Mouse (Mus musculus): ENCODE results near the gene St6galnac3.

St6galnac3 gene

DNA sequence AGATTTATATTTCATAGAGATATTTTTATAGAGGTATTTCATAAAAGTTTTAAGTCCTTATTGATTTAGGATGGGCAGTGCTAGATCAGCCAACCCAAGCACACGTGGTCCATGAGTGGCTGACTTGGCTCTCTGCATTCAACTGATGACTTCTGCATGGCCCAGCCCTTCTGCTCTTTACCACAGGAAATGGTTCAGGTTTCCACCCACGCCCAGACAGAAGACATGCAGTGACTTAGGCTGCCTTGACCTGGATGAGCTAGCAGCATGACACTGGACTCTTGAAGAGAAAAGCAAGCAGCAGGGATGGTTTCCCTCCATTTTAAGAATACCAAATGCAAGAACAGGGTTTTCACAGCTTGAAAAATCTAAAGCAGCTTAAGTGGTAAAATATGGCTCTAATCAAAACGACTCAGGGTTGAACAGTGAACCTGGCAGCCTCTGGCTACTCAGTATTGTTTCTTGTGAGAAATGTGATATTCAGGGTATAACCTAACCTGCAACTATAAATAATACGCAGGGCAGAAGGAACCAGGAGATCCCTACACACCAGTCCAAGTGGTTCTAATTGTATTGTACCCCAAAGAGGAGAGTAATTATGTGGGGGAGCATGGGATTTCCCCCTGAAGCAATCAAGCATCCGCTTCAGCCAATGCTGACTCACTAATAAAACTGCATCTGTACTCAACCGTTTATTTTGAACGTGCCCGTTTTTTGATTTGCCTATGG lies 448.7 kb downstream of the St6galnac3 start:
- no peak for DNase-seq

DNA sequence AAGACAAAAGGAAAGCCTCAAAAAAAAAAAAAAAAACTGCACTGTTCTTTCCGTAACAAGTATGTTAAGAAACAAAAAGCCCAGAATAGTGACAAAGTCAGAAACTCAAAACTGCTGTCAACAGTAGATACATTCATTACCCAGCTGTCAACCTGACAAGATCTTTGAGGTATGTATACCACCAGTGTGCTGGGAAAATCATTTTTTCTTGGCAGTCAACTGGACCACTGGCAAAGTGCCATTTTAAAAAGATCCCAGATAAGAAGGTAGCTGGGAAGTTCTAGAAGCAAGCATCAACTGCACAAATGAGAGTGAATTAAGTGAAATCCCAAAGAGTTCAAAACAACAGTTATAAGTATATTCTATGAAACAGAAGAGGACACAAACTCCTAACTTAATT lies 452.7 kb downstream of the St6galnac3 start:
- no peak for DNase-seq

DNA sequence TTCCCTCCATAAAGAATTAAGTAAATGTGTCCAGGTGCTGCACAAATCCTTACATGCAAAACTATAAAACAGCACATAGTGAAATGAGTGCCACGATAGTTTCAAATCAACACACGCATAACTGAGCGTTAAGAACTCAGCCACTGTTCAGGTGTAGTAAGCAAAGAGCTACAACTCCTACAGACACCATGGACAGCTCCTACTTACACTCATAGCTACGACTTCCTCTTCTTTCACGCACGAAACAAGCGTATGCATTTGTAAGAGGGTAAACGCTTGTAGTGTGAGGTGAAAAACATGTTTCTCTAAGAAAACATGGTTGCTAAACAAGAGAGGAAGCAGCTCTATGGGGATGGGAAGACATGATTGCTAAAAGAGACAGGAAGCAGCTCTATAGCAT lies 457.6 kb downstream of the St6galnac3 start:
- DNase-seq = no peak

DNA sequence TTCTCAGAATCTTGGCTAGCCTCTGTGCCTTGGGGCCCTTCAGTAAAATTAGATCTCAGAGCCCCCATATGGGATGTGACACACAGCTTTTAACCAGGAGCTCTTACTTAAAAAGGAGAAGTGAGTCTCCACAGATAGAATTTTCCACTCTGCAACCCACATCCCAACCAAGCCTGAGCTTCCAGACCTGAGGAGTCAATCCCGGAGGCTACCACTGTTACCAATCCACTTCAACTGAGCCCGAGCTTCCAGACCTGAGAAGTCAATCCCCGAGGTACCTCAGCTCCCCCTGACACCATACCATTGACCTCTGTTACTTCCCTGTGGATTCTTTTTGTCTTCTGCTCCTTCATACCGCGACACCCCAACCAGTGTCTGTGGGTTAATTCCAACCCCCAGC lies 463.0 kb downstream of the St6galnac3 start:
- DNase-seq = no peak

DNA sequence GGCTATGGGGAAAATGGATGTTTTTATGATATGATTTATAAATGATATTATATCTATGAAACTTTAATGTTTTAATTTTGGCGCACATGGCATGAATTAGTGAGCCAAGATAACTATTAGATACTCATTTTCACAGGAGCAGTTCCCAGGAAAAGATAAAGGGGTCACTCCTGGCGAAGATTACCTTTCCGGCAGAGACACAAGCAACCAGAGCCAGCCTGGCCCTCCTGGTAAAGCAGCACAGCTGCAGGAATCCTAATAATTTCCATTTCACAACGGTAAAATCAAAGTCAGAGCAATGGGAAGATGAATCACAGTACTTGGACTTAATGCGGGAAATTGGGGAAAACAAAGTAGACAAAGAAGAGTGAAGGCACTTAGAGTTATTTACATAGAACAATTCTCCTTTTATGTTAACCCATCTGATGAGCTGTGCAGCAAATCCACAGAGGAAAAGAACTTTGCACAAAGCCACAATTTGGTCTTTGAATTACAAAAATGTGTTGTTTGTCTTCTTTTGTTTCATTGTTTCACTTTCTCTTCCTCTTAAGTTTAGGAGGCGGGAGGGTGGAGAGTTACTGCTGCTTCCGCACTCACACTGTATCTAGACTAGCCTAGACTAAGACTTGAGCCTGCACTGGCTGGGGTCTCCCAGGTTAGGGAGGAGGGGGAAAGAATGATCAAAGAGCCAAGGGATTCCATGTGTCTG lies 464.6 kb downstream of the St6galnac3 start:
- no peak for DNase-seq

DNA sequence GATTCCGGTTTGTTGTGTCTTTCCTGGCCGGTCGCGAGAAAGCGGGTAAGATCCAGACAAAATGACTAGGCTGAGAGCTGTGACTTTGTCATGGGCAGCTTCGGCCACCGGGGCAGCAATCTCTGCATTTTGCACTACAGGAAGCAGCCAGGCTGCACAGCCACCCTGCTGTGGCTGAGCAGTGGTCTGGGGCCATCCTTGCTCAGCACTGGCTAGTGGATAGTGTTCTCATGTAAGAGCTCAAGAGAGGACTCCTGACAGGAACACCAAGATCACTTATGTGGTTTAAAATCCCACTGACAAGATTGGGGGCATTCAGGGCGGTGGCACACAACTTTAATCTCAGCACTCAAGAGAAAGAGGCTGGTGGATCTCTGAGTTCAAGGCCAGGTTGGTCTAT lies 469.1 kb downstream of the St6galnac3 start:
- DNase-seq = no peak

DNA sequence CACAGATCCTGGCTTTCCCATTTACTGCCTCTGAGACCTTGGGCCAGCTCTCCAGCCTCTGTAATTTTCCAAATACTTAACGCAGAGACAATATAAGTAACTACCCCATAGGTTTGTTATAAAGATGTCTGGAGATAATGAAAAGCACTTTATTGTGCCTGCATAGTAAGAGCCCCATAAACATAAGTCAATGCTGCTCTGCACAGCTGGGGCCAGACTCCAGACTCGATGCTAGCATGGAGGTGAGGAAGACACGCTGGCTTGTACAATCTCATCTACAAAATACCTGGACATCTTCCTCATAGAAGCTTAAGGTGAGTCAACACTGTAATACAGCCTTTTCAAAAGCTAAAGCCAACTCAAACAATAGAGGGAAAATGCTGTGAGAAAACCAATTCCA lies 473.3 kb downstream of the St6galnac3 start:
- no peak for DNase-seq

DNA sequence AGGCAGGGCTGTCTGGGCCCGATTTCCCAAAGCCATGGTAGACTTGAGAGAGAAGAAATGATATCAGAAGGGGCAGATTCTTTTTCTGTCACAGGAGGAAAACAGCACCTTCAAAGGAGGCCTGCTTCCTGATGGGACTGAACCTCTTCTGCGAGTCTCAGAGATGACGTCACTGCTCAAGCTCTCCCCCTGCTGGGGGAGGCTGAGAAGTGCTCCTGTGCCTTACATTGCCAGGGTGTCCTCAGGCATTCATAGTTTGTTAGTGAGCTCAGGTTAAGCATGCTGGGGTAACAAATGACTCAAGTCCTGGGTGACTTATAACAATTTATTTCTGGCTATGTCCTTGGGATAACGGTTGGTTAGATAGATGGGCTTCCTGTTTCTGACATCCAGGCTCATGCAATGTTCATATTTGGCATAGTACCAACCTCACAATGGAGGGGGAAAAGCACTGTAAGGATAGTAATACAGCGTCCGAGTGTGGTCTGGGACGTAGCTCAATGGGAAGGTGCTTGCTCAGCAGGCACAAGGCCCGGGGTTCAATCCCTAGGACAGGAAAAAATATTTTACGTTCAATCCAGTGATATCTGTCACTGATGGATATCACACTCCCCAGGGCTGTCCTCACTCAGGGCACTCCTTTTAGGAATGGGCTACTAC lies 474.2 kb downstream of the St6galnac3 start:
- peak; percentile 66 for DNase-seq

DNA sequence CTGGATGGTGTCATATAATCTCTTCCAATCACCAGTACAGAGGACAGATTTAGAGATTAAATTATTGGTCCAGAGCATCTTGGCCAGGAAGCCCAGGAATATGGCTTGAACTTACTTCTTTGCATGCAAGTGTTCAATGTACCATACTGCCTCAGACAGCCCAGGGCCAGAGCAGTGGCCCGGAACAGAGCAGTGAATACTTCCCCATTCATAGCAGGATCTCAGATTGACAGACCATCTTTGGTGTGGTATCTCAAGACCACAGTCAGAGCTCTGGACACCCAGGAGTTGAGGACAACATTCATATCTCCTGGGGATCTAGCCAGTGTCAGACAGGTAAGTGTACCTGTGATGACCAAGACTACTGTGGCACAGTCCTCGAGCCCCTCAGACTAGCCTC lies 476.1 kb downstream of the St6galnac3 start:
- DNase-seq = no peak

DNA sequence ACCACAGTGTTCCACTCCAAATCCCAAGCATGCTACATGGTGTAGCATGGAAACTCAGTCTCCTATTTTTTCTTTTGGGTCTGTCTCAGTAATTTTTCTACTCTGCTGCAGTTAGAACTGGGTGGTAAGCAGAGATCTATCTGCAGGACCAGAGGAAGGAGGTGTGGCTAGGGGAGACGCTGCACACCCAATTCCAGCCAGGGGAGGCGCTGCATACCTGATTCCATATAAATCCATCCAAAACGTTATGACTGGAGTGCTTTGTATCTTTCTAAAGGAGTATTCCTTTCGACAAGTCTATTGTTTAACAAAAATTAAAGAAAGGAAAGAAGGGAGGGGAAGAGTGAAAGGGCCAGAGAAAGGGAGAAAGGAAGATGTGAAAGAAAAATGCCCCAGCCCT lies 476.9 kb downstream of the St6galnac3 start:
- DNase-seq = no peak

DNA sequence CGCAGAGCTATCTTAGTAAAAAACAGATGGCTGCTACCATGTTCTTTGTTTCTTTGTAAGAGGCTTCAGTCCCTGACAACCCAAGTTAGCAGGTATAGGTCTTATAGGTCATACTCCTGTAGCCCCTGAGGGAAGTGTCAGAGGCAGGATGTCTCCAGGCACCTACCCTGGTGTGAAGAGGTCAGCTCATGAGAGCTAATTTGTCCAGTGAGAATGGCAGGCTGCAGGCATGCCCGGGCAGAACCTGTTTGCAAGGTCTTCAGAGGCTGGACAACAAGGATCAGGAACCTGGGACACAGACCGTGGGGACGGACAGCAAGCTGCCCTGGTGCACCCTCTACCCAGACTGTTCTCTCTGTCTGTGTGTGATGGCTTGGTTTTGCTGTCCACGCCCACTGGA lies 482.4 kb downstream of the St6galnac3 start:
- DNase-seq = no peak

DNA sequence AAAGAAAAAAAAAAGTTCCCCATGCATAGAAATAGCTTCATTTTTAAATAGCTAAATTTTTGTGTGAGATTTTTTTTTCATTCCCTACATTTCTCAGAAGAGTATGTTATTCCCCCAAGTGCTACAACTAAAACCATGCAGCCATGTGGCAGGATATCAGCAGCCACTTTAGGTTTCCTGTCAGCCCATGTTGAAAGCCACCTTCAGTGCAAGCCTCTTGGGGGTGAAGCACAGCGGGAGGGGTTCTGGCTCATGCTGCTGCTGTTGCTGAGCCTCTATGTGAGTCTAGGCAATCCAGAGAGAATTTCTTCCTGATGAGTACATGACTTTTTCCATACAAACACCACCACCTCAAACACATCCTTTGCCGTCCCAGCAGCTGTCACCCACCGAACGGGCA lies 483.8 kb downstream of the St6galnac3 start:
- DNase-seq = no peak

DNA sequence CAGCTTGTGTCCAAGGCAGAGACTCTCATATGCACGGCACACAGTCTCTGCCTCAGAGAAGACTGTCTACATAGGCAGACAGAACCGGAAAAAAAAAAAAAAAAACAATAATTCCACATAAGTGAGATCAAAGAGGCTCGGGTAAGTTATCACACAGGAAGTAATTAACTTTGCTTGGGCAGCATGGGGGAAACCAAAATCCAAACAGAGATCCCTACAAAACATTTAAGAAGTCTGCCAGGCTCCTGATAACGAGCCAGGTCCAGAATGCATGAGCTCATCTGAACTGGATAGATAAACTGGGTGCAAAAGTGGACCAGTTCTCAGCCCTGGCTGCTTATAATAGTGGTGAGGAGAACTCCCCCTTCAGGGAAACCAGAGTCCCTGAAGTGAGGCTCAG lies 484.6 kb downstream of the St6galnac3 start:
- DNase-seq = no peak

DNA sequence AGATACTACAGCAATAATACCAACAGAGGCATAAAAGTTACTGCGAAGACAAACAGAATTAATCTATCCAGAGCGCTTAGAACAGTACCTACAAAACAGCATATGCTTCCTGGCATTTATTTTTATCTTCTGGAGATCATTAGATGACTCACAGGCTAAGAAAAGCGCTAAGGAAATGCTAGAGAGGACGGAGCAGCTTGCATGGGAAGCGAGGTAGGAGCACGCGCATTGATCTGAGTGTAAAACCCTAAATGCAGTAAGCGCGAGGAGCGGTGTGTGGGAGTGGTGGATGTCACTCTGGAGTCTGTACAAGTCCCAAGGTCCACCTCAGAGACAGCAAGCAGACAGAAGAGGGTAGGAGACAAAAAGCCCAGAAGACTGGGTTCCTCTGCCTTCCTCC lies 486.6 kb downstream of the St6galnac3 start:
- DNase-seq = no peak

DNA sequence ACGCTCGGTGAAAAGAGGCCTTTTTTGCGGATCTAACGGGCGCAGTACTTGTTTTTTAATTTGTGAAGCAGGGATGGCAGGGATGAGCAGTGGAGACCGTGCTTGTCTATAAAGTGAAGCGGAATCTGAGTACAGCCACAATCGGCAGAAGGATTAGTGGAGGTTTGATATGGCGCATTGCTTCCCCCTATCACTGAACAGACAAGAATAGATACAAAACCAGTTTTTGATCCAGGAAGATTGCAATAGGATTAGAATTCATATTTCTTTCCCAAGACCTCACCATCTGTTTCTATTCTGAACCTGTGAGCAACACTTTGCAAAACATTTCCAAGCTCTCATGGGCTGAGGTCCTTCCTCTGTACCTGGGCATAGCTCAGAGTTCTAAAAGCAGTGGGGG lies 488.7 kb downstream of the St6galnac3 start:
- DNase-seq = no peak

DNA sequence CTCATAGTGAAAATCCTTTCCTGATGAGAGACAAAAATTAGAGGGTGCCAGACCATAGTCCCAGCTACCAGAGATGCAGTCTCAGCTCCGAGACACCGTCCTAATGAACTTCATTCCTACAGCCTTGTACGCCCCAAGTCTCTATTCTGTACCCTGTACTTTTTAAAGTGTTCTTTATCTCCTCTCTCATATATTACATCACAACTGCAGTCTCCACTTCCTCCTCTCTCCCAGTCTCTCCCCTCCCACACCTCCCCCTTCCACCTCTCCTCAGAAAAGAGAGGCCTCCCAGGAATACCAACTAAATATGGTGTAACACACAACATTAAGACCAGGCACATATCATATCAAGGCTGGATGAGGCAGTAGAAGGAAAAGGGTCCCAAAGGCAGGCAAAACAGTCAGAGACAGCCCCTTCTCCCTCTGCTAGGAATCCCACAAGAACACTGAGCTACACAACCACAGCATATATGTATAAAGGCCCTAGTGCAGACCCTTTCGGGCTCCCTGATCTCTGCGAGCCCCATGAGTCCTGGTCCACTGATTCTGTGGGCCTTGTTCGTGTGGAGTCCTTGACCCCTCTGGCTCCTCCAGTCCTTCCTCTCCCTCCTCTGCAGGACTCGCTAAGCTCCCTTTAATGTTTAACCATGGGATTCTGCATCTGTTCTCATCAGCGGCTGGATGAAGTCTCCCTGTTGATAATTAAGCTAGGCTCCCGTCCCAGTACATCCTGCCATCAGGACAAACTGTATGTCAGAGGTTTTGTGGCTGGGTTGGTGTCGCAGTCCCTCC lies 502.2 kb downstream of the St6galnac3 start:
- peak; percentile 49 for DNase-seq

DNA sequence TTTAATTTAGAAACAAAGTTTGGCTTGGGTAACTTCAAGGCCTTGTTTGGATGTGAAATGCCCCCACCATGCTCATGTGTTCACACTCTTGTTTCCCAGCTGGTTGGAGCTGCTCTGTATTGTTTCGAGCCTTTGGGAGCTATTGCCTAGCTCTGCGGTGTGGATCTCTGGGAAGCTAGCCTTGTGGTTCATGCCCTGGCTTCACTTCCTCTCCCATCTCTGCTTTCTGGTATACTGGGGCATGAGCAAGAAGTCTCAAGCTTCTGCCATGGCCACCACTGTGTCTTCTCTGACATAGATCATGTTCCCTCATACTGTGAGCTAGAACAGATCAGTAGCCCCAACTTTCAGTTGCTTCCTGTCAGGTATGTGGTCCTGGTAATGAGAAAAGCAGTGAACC lies 505.6 kb downstream of the St6galnac3 start:
- DNase-seq = no peak

DNA sequence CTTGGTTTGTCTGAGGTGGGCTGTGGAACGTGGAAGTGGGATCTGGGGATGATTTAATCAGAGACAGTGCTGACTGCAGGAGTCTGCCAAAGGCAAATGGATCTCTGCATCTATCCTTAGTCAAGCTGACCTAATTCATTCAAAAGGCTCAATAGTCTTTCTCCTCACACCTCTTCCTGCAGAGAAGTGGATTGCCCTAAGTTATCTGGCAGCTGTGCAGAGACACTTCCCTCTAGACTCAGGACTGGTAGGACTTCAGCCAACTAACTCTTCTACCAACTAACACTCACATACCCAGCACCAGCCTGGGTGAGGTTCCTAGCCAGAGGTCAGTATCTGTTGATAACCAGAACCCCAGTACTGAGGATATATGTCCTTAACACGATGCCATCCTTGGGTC lies 516.8 kb downstream of the St6galnac3 start:
- no peak for DNase-seq

DNA sequence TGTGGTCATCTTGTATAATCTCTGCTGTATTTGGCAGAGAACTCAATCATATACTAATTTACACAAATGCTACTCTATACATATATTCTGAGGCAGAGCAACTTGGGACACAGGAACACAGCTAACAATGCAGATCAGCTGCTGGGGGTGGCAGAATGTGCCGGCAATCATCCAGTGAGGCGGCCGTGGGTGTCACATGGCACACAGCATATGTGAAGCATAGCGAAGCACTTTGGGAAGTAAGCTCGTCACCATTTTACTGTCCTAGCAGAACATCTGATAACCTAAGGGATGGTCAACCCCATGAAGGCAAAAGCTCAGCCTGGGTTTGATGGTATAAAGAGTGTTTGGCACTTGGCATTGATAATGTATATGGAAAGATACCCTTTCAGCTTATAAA lies 520.9 kb downstream of the St6galnac3 start:
- no peak for DNase-seq

DNA sequence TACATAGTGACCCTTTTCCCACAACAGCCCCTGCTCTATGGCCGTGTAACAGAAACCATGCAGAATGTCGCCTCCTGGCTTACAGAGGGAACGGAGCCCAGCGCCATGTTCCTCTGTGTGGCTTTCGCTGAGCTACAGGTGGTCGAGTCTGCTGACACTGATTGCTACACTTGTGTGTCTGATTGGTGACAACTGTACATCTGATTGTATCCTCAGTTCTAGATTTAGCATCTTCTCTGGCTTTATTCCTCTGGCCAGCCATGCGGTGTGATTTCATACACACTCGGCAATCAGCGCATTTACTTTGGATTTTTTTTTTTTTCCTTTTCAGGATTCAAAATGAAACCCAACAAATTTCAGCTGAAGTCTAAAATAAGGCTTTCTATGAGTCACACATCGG lies 523.1 kb downstream of the St6galnac3 start:
- no peak for DNase-seq

DNA sequence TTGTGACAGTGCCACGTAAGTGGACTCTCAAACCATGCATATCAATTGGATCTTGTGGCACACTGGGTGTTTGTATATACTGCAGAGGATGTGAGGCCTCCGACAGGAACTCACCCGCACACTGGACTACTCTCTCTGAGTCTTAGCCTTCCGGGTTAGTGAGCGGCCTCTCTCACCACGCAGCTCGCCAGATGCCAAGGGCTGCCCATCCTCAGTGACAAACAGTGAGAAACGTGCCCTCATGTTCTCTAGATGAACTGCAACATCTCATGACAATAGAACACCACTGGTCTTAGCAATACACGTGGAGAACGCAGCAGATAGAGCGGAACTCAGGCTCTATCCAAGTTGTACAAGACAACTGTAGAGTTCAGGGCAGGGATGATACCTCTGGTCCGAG lies 524.2 kb downstream of the St6galnac3 start:
- DNase-seq = no peak

DNA sequence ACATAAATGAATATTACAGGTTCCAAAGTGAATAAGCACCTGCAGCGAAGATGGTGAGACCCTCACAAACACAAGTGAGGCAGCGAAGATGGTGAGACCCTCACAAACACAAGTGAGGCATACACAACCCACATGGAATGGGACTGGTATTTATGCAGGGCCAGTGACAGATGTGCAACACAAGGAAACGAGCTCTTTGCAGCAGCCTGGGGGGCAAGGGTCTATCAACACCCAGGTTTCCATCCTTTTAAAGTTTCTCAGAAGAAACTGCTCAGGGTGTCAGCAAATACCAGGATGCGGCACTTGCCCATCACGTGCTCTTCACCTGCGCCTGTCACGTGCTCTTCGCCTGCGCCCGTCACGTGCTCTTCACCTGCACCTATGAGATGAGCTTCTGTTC lies 524.9 kb downstream of the St6galnac3 start:
- DNase-seq = no peak

DNA sequence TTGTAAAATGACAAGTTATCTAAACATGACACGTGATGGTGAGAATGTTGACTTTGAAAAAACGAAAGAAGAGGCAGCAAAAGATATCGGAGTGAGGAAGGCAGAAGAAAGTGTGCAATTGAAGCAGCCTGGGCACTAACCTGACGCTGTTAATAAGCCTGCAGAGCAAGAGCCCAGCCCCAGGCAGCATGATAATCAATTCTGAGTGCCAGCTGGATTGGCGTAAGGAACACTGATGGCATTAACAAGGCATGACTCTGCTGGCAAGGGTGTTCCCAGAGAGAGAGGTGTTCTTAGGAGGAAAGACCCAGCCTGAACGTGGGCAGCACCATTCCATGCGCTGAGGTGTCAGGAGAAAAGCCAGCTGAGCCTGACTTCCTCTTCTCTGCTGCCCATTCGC lies 525.7 kb downstream of the St6galnac3 start:
- DNase-seq = no peak

Measured in kidney, adult 11 months (tissue).